Mouse (Mus musculus) macrophage (primary cell): ENCODE results near the gene Abtb1. TPM values are rescaled to one million over a fixed set of nuclear protein-coding genes. Genes with fewer than 3 reads are reported as not detected.

Experiments used
- H3K27ac ChIP-seq: fragments of 350-480 bp; formaldehyde crosslinking; 2 replicates; pipeline ENCODE4 v1.9.0; 2021
- H3K36me3 ChIP-seq: fragments of 350-480 bp; formaldehyde crosslinking; 2 replicates; pipeline ENCODE4 v1.9.0; 2021; ENCODE audit errors: inconsistent target
- H3K4me3 ChIP-seq: fragments of 350-480 bp; formaldehyde crosslinking; 2 replicates; pipeline ENCODE4 v1.9.0; 2021; ENCODE audit errors: inconsistent target
- H3K79me2 ChIP-seq: fragments of 350-480 bp; formaldehyde crosslinking; 2 replicates; pipeline ENCODE4 v1.9.0; 2021; ENCODE audit errors: inconsistent target
- WGBS: methylation state at CpG from one replicate; pipeline ENCODE4 v1.1.7; 2026; ENCODE audit warnings: inconsistent platforms; ENCODE audit not compliant: missing documents; 5-methylcytosine and 5-hydroxymethylcytosine counted together
- polyA plus RNA-seq: library from polyadenylated mRNA; stranded (reverse); fragments of 250-400 nt; gene quantifications from 3 replicates; pipeline ENCODE4 v1.2.4, GENCODE M21; 2018; ENCODE audit warnings: inconsistent platforms

Abtb1 gene
- polyA plus RNA-seq, 1 experiment from 2014 or later = 26.7 TPM

GRCm38 (mm10) chr6:88811880-88812400, 29.8 kb downstream of the Abtb1 start:
- WGBS = 34% methylated on average over 7 of the region's 7 CpGs
- H3K27ac ChIP-seq = peak overlapping the region; percentile 15; the same call in 1 of the 2 replicates
- no peaks in the 10 kb centered on the region for H3K79me2 ChIP-seq
- no peaks in the 10 kb centered on the region for H3K36me3 ChIP-seq
- no peak overlapping the region for H3K4me3 ChIP-seq

GRCm38 (mm10) chr6:88811396-88811795, 30.4 kb downstream of the Abtb1 start:
- Histone ChIP-seq H3K79me2 (no peaks in the 10 kb centered on the region), H3K36me3 (no peaks in the 10 kb centered on the region), H3K4me3 (no peak overlapping the region), H3K27ac (no peak overlapping the region)
- 0% methylated on average over 3 of the region's 7 CpGs for WGBS

- no peaks in the 10 kb centered on the region for H3K79me2 ChIP-seq
- WGBS = 100% methylated on average over 3 of the region's 3 CpGs
- no peaks in the 10 kb centered on the region for H3K36me3 ChIP-seq
- H3K27ac ChIP-seq = no peak overlapping the region
- H3K4me3 ChIP-seq = no peak overlapping the region
Observed at GRCm38 (mm10) chr6:88810291-88810690, 31.5 kb downstream of the Abtb1 start.

- WGBS = 89% methylated on average over 23 of the region's 23 CpGs
- H3K27ac ChIP-seq = no peak overlapping the region
- H3K79me2 ChIP-seq = no peaks in the 10 kb centered on the region
- no peaks in the 10 kb centered on the region for H3K36me3 ChIP-seq
- no peak overlapping the region for H3K4me3 ChIP-seq
Observed at GRCm38 (mm10) chr6:88809091-88810037, 32.4 kb downstream of the Abtb1 start.

GRCm38 (mm10) chr6:88804966-88805577, 36.7 kb downstream of the Abtb1 start:
- Histone ChIP-seq H3K79me2 (no peaks in the 10 kb centered on the region), H3K4me3 (no peak overlapping the region), H3K27ac (no peak overlapping the region), H3K36me3 (no peaks in the 10 kb centered on the region)
- WGBS = 91% methylated on average over 17 of the region's 17 CpGs

GRCm38 (mm10) chr6:88803957-88804695, 37.7 kb downstream of the Abtb1 start:
- Histone ChIP-seq H3K79me2 (no peaks in the 10 kb centered on the region), H3K4me3 (no peak overlapping the region), H3K27ac (no peak overlapping the region), H3K36me3 (no peaks in the 10 kb centered on the region)
- 79% methylated on average over 4 of the region's 4 CpGs for WGBS

GRCm38 (mm10) chr6:88803051-88803450, 38.7 kb downstream of the Abtb1 start:
- no peaks in the 10 kb centered on the region for H3K36me3 ChIP-seq
- no peaks in the 10 kb centered on the region for H3K79me2 ChIP-seq
- H3K4me3 ChIP-seq = no peak overlapping the region
- 89% methylated on average over 7 of the region's 7 CpGs for WGBS
- no peak overlapping the region for H3K27ac ChIP-seq

- H3K4me3 ChIP-seq = no peak overlapping the region
- 71% methylated on average over 3 of the region's 3 CpGs for WGBS
- no peaks in the 10 kb centered on the region for H3K36me3 ChIP-seq
- no peak overlapping the region for H3K27ac ChIP-seq
- no peaks in the 10 kb centered on the region for H3K79me2 ChIP-seq
Observed at GRCm38 (mm10) chr6:88800735-88801134, 41.0 kb downstream of the Abtb1 start.

GRCm38 (mm10) chr6:88800191-88800590, 41.6 kb downstream of the Abtb1 start:
- 72% methylated on average over 7 of the region's 7 CpGs for whole genome bisulfite sequencing

GRCm38 (mm10) chr6:88794561-88794971, 47.2 kb downstream of the Abtb1 start:
- WGBS = 78% methylated on average over 13 of the region's 14 CpGs
- Histone ChIP-seq H3K27ac (no peak overlapping the region), H3K79me2 (no peaks in the 10 kb centered on the region), H3K4me3 (no peak overlapping the region), H3K36me3 (no peaks in the 10 kb centered on the region)

More at GRCm38 (mm10) chr6:88800191-88800590, 41.6 kb downstream of the Abtb1 start:
- Histone ChIP-seq H3K36me3 (no peaks in the 10 kb centered on the region), H3K4me3 (no peak overlapping the region), H3K79me2 (no peaks in the 10 kb centered on the region), H3K27ac (no peak overlapping the region)

- 91% methylated on average over 13 of the region's 13 CpGs for WGBS
- no peak overlapping the region for H3K4me3 ChIP-seq
- H3K27ac ChIP-seq = no peak overlapping the region
- no peaks in the 10 kb centered on the region for H3K36me3 ChIP-seq
- H3K79me2 ChIP-seq = no peaks in the 10 kb centered on the region
Observed at GRCm38 (mm10) chr6:88793872-88794271, 47.9 kb downstream of the Abtb1 start.

- WGBS = 50% methylated on average over 2 of the region's 2 CpGs
- H3K36me3 ChIP-seq = no peaks in the 10 kb centered on the region
- no peak overlapping the region for H3K27ac ChIP-seq
- no peaks in the 10 kb centered on the region for H3K79me2 ChIP-seq
- no peak overlapping the region for H3K4me3 ChIP-seq
Observed at GRCm38 (mm10) chr6:88793243-88793642, 48.5 kb downstream of the Abtb1 start.

- H3K36me3 ChIP-seq = no peaks in the 10 kb centered on the region
- H3K27ac ChIP-seq = no peak overlapping the region
- H3K79me2 ChIP-seq = no peaks in the 10 kb centered on the region
- H3K4me3 ChIP-seq = no peak overlapping the region
- WGBS = 97% methylated on average over 7 of the region's 7 CpGs
Observed at GRCm38 (mm10) chr6:88792147-88792691, 49.6 kb downstream of the Abtb1 start.

GRCm38 (mm10) chr6:88791299-88791698, 50.5 kb downstream of the Abtb1 start:
- no peaks in the 10 kb centered on the region for H3K79me2 ChIP-seq
- no peak overlapping the region for H3K4me3 ChIP-seq
- no peaks in the 10 kb centered on the region for H3K36me3 ChIP-seq
- H3K27ac ChIP-seq = no peak overlapping the region
- WGBS = 80% methylated on average over 9 of the region's 9 CpGs
